Mouse (Mus musculus): ENCODE results near the gene Shq1.

DNA sequence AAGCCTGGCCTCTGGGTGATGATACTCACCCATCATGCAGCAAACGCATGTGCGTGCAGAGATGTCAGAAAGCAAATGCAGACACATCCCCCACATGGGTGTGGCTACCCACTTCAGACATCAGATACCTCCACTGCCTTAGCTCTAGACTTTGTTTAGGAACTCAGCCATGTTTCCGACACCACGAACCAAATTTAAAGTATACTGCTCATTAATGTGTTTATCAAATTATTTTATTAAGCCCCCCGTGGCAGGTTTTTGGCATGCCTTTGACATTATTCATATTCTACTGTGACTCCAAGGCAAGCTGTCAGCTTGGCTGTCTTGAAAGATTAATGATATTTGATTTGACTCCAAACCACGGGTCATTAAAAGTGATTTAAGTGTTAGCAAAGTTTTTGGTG lies 49.1 kb upstream of the Shq1 start:
- TF ChIP-seq POLR2A (IDR thresholded peaks at IDR 0.05; ENCODE audit: control insufficient read depth, low read depth, low read length) (no peak), CTCF (IDR thresholded peaks at IDR 0.05; ENCODE audit: control insufficient read depth, insufficient read depth, insufficient replicate concordance, low read depth, low read length) (no peak)

Data from testis, adult 2 months (tissue).